Mouse (Mus musculus): ENCODE data around the gene Trim54.
A peak's percentile ranks its signal among the peaks of the same experiment; 100 is the strongest.

Gene Trim54

DNA sequence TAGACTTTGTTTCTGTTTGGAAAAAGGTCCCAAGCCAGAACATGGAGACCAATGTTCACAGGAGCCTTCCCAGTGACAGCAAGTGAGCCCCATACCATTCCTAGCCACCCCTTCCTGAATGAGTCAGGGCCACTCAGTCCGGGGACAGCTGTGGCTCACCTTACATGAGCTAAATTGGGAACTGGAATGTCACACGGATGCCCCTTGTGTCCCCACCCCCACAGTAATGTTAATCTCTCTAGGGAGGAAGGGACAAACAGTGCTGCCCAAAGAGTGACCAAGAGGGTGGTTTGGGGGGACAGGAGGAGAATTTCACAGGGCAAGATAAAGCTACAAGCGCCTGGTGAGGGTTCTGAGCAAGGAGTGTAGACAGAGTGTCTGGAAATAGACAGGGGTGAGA is at the start of gene Trim54:
Gene Trim54 (plus strand): TSS at position 359 of the 400 bp plus-strand sequence.
- DNase-seq (ENCODE audit: low read depth): no peak

DNA sequence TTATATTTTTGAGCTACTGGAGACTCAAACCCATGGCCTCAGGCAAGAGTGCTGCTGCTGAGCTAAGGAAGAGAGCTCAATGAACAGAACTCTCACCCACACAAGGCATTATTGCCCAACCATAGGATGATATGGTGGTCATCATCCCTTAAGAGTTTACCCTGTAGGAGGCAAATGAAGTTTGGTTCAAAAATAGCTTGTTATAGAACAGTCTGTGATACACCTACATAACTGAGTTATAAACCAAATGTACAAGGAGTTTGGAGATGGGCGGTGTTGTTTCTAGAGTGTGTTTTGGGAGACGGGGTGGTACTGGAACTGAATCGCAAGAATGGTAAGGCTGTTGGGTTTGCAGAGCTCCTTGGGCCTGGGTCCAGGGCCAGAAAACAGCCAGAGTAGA is 46.7 kb upstream of the Trim54 start:
- no peak for DNase-seq (ENCODE audit: low read depth)

DNA sequence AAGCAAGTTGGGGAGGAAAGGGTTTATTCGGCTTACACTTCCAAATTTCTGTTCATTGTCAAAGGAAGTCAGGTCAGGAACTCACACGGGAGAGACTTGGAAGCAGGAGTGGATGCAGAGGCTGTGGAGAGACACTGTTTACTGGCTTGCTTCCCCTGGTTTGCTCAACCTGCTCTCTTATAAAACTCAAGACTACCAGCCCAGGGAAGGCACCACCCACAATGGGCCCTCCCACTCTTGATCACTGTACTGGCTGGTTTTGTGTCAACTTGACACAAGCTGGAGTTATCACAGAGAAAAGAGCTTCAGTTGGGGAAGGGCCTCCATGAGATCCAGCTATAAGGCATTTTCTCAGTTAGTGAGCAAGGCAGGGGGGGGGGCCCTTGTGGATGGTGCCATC is 45.5 kb upstream of the Trim54 start:
- no peak for DNase-seq (ENCODE audit: low read depth)

DNA sequence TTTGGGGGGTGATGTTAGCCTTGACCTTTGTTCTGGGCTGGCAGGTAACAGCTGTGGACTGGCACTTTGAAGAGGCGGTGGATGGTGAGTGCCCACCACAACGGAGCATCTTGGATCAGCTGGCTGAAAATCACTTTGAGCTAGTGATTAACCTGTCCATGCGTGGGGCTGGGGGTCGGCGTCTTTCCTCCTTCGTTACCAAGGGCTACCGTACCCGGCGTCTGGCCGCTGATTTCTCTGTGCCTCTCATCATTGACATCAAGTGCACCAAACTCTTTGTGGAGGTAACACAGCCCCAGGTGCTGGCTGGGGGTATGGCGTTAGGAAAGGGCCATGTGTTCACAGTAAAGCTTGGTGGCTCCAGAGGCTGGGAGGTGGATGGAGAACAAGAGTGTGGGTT is 44.7 kb upstream of the Trim54 start:
- no peak for DNase-seq (ENCODE audit: low read depth)

DNA sequence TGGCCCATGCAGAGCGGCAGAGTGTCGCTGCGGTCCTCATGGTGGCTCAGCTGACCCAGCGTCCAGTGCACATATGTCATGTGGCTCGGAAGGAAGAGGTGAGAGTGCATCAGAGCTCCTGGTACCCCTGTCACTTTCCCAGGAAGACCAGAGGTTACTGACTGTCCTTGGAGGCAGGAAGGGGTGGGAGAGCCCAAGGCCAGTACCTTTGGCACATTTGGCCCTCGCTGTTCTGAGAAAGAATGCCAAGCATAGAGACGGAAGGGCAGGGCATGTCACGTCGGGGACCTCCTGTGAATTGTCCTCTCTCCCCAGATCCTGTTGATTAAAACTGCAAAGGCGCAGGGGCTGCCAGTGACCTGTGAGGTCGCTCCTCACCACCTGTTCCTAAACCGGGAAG is 43.3 kb upstream of the Trim54 start:
- no peak for DNase-seq (ENCODE audit: low read depth)

DNA sequence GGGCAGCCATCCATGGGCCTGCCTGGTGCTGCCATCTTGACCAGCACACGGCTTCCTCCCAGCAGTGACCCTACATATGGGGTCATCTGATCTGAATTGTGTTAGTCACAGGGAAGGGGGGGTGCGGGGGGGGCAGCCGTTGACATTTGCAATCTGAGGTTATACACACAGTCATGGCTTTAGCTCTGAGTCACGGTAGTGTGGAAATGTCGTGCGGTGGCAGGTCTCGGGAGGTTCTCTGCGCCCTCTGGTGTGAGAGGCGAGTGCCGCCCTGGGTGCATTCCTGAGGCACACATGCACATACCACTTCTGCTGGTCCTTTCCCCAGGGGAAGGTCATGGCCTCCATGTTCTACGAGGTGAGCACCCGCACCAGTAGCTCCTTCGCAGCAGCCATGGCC is 40.2 kb upstream of the Trim54 start:
- no peak for DNase-seq (ENCODE audit: low read depth)

DNA sequence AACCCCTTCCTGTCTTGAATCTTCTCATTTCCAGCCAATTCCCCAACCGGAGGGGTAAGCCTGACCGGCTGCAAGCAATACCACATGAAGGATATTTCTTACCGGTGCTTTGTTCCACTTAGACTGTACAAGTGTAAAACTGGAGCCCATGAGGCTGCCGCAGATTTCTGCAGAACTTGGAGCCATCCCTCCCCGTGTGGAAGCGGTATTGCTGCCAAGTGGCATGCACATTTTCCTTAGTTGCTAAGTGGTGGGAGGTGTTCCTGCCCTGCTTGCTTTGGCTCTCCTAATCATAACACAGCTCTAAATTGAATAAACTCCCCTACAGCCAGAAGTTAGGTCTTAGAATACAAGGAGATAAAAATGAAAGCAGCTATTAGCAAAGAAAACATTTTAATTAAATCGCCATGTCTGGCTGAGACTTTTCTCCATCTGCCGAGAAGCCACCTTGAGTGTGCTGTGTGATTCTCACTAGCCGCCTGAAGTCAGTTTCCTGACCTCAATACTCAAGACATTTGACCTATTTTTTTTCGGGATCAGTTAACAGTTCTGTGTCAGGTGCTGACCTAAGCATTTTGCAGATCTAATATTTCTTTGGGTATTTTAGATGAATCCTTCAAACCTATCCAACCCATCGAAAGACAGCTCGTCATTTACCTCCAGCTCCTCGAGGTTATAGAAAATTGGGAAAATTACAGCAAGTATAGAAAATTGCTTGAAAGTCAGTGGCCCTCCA is 36.3 kb upstream of the Trim54 start:
- DNase-seq (ENCODE audit: low read depth): no peak

DNA sequence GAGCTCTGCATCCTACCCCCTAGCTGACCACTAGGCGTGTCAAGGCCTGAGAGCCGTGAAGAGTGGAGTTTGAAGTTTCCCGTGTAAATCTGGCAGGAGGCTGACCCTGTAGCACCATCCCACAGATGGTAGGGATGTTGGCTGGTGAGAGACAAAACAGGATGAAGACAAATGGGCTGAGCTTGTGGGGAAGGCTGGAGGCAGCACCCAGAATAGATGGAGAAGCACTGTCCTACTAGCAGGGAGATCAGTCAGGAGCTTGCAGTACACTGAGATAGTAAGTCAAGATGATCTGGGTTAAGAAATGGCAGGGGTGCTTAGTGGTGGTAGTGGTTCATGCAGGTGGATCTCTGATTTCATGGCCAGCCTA is 35.7 kb upstream of the Trim54 start:
- DNase-seq (ENCODE audit: low read depth): no peak

DNA sequence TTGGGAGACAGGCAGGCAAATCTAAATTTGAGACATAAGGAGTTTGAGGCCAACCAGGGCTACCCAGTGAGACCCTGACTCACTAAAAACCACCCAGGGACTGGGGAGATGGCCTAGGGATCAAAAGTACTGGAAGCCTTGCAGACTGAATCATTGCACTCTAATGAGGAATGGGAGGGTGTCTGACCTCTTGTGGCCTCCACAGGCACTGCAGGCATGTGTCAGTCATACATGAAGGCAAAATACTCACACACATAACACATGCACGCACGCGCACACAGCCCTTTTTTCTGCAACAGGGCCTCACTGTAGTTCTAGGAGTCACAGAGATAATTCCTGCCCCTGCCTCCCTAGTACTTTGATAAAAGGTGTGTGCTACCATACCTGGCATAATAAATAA is 35.1 kb upstream of the Trim54 start:
- peak; percentile 60 for DNase-seq (ENCODE audit: low read depth)

DNA sequence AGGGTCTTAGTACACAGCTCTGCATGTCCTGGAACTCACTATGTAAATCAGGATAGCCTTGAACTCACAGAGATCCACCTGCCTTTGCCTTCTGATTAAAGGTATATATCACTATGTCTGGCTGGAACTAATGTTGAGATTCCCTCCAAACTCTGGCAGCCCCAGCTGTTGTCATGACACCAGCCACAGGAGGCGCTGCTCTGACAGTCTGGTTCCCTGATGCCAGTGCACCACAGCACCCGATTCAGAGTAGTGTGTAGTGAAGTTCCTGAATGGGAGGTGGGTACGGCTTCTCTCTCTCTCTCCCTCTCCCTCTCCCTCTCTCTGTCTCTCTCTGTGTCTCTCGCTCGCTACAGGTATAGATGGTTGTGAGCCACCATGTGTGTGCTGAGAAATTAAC is 34.2 kb upstream of the Trim54 start:
- DNase-seq (ENCODE audit: low read depth): peak; percentile 68

DNA sequence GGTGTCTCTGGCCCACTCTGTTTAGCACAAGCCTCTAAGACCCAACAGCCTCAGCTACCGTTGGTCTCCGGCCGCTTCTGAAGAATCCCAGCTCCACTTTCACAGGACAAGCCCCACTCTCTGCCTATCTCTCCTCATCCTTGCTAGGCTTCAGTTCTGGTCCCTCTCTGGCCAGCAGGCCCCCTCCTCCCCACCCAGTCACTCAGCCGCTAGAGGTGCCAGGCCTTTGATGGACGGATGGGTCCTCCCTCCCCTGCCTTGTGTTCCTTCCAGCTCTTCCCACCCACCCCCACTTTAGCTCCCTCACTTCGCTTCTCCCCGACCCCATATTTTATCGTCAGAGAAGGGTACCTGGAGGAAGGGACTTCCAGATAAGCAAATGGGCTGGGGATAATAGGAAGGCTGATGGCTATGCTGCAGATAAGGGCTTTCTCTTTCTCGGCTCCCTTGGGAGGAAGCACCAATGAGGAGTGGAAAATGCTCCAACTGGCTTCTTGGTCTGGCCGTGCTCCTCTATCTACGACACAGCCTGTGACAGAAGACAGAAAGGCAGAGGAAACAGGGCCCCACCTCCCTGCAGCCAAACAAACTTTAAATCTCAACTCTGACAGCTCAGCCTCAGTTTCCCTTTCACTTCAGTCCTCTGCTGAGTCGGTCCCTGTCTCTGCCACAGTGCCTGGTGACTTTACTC is 33.4 kb upstream of the Trim54 start:
- no peak for DNase-seq (ENCODE audit: low read depth)

DNA sequence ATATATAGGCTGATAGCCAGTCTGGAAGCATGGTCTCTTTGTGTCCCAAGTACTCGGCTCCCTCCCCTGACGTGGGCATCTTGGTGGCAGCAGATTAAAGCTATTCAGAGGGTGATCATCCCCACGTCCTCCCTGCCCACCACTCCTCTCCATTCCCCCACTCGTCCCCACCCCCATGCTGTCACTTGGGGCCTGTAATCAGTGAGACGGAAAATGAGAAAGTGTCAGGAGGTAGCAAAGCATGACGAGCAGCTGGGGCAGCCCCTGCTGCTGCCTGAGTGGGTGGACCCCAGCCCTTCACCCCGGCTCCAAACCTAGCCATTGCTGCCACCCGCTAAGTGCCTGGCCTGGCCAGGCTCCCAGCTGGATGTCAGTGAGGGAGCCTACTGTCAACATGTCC is 32.6 kb upstream of the Trim54 start:
- no peak for DNase-seq (ENCODE audit: low read depth)

DNA sequence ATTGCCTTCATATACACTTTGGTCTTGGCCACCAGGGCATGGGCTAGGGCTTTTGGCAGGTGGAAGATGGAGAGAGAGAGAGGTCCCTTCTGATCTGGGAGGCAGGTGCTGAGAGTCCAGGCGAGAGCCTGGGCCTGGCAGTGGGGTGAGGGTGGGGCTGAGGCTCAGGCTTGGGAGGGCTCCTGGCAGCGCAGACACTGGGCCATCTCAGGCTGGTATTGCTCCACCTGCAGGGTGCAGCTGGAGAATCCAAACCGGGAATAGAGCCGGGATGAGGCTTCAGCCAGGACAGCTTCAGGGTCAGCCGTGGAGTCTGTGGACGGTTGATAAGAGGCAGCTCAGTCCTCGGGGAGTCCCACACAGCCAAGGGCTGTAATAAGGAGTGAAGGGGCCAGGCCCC is 29.9 kb upstream of the Trim54 start:
- DNase-seq (ENCODE audit: low read depth): no peak

DNA sequence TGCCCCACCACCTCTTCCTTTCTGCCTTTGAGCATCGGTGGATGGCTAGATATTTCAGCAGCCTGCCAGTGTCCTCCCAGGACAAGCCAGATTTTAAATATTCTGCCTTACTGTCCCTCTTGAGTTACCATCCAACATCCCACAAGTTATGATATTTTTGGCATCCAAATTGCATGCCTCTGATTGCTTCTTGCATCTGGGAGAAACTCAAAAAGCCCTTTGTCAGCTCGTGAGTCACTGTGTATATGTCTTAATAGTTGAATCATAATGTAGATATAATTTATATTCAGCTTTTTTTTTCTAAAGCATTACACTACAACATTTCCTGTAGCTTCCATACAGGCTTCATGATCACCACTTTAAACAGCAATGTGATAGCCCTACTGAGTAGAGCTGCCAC is 29.4 kb upstream of the Trim54 start:
- DNase-seq (ENCODE audit: low read depth): no peak

DNA sequence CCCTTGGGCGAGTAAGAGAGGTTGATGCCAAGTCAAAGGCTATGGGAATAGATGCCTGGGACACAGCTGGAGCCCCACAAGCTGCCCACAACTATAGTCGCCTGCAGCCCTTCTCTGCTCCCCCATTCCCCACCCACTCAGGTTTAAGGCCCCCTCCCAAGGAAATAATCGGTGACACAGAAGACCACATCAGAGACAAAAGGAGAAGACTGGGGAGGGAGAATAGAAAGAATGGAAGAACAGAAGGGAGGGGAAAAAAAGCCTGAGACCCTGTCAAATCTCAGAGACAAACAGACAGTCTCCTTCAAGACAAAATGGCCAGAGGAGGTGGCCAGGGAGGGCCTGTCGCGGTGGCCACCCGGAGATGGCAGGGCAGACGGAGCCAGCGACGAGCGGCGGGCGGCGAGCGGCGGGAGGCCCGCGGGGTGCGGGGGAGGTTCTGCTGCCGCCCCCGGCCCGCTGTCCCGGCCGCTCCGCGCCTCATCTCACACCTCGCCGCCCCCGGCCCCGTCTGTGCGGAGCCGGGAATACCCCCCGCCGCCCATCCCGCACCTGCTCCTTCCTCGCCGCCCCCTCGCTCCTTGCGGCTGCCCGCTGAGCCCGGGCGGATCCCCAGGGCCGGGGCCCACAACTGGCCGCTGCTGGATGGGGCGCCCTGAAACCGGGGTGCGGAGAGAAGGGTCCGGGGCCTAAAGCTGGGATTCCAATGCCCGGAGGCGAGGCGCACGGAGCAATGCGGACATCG is 24.1 kb upstream of the Trim54 start:
- DNase-seq (ENCODE audit: low read depth): no peak

DNA sequence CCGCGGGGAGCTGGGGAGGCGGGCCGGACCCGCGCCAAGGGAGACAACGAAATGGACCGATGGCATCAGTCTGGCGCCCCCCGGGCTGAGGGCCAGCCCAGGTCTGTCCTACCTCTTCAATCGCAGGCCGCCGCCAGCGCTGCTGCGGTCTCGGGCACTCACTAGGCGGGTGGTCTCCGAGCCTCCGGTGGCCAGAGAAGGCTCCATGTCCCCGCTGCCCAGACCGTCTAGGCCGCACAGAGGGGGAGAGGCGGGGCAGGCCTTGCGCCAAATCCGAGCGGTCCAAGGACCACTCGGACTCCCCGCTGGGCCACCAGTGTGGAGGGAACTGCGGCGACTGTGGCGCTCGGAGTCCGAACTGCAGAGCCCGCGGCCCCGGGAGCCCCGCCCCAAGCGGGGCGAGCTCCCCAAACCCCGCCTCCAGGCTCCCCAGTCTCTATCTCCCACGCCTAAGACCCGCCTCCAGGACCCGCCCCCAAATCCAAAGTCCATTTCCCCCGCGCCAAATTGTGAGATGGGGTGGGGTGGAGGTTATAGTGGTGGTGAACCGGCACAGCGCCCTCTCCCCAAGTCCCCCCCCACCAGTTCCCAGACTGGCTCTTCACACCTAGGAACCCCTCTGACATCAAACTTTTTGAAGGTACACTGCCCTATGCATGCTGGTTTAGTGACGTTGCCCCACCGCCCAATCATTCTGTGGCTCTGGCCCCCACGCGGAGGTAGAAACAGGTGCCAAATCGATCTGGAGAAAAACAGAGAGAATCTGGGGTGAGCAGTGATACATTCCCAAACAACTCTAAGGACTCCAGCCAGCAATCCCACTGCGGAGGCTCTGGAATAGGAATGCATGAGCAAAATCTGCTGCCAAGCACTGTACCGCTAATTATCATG is 23.1 kb upstream of the Trim54 start:
- DNase-seq (ENCODE audit: low read depth): no peak

DNA sequence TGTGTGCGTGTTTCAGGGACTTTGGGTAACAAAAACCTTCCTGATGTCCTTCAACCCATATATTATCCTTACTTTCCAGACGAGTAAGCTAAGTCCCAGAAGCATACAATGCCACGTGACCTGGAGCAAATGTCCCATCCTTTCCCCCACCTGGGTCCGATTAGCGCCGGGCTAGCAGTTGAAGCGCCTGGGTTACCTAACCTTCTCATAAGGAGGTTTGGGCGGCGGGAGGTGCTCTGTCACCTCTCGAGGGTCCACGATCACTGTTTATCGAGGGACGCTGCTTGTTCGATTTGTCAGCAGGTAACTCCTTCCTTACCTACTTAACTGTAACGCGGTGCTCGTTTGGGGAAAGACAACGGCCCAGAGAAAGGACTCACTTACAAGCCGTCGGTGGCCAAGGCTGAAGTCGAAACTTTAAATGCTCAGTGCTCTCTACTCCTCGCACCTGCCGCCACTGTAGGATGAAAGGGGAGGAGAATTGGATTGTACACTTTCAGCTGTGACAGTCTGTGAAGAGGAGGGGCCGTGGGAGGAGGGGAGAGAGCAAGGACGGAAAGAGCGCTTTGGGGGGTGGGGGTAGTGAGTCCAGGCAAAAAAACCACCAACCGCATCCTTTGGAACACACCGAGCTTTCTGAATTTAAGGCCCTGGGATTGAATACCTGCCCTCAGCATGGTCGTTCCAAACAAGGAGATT is 22.3 kb upstream of the Trim54 start:
- DNase-seq (ENCODE audit: low read depth): no peak

DNA sequence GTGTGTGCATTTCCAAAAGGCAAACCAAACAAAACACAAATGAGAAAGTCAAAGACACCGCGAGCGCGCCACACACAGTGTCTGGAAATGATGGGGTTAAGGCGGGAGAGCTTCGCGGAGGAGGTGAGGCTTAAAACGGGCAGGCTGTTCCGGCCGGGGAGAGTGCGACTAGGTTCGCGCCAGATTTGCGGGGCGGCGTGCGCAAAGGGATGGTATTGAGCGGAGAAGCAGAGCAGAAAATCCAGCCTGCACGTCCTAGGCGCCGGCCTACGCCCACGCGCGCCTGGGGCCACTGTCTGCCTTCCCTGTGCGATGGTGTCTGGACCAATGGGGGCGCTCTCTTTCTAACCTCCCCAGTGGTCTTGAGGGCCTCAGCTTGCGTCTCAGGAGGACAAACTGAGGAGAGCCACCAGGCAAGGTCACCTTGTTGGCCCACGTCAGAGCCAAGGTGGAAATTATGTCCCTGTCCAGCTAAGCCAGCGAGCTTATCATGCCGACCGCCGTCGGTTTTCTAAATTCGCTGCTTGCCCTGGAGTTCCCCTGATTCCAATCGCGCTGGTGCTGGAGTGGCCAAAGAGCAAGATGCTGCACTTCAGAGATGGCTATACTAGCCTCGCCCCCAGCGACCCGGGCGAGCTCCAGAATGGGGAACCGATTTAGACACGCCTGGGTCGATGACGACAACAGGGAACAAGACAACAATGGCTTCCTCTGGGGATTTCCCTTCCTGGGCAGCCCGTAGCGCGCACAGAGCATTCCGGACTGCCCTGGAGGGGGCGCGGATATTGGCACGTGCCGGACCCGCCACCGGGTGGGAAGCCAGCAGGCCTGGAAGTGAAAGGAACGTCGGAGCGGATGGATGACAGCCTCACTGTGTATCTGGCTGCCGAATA is 21.5 kb upstream of the Trim54 start:
- peak; percentile 68 for DNase-seq (ENCODE audit: low read depth)

DNA sequence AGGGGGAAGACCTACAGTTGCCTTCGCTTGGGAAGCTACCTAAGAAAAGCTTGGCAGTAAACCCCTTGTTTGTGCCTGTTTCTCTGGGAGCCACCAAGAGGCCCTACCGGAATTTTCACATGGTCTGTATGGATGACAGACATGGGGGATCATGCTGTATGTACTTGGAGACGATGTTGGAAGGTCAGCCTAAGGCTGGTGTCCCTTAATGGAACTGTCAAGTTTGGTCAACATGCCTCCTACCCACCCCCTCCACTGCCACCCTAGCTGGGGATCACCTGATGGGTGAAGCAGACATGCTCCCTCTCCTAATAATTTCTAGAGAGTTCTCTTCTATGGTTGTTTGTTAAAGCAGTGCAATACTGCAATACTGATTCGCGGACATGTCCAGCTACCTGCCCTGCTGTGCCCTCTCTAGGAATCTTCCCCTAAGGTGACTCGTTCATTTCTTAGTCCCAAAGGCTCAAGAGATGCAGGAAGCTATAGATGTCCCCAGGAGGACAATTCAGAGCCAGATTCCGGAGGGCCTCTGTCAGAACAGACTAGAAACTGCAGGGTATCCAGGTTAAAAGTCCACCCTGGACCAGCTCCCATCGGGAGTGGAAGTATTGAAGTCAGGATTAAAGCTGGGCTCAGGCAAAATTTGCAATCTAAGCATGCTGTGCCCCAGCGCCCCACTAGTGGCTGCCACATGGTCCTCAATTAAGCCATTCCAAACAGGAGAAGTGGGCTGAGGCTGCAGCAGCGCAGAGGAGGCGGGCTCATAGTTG is 20.6 kb upstream of the Trim54 start:
- no peak for DNase-seq (ENCODE audit: low read depth)

DNA sequence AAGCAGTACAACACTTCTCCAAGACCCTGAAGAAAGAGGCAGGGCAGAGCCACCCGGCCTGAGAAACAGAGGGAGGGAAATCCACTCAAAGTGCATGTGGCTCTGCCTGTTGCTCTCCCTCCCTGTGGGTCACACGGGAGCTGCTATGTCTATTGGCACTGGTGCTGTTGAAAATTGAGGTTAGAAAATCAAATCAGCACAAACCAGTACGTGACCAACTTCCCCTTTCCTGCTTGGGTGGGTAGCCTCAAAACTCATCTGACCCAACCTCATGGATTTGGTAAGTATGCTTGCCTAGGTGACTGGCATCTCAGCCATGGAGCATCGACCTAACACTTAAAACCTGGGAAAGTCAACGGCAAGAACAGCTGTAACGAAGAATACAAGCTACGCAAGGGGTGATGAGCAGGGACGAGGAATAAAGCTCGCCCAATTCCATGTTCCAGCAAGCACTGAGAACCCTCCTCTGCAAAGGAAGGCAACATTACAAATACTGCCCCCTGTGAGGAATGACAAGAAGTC is 10.6 kb upstream of the Trim54 start, which contains the start of gene Dnajc5g:
Gene Dnajc5g (plus strand): TSS at position 472 of the 522 bp plus-strand sequence.
- no peak for DNase-seq (ENCODE audit: low read depth)
